Mouse (Mus musculus) retina, postnatal 1 day (tissue): ENCODE measurements at regions not wholly inside any gene's neighbourhood (a gene's known extent, or its start where the extent isn't known, plus 50 kb on each side); places are given as distances from the start of the nearest gene placed in this dataset.
A peak's percentile ranks its signal among the peaks of the same experiment; 100 is the strongest.
"Not testable (repeated sequence)": the region's sequence is repeated elsewhere in the genome, so short reads cannot be mapped to it uniquely, and the experiment has no call there.

ENCODE experiments used
- DNase-seq: peaks from one replicate; pipeline ENCODE4 v3.0.0-alpha.2; 2012

GRCm38 (mm10) chrX:12296264-12297053 lies 136.3 kb upstream of the Bcor start:
- DNase-seq, result no peak

- no peak for DNase-seq
These were observed 138.5 kb upstream of the Bcor start for GRCm38 (mm10) chrX:12298609-12299008.

- DNase-seq, result no peak
These were observed 139.1 kb upstream of the Bcor start for GRCm38 (mm10) chrX:12299236-12299635.

- DNase-seq, result no peak
These were observed 144.5 kb upstream of the Bcor start for GRCm38 (mm10) chrX:12304678-12305077.

- DNase-seq, result no peak
These were observed 146.8 kb upstream of the Bcor start for GRCm38 (mm10) chrX:12306940-12307339.

GRCm38 (mm10) chrX:12312534-12312933 lies 152.4 kb upstream of the Bcor start:
- no peak for DNase-seq

GRCm38 (mm10) chrX:12315658-12316057 lies 155.5 kb upstream of the Bcor start:
- no peak for DNase-seq

- not testable (repeated sequence) for DNase-seq
These were observed 157.3 kb upstream of the Bcor start for GRCm38 (mm10) chrX:12317488-12317887.

- DNase-seq, result no peak
These were observed 158.9 kb upstream of the Bcor start for GRCm38 (mm10) chrX:12318848-12319651.

- no peak for DNase-seq
These were observed 162.3 kb upstream of the Bcor start for GRCm38 (mm10) chrX:12322453-12322852.

GRCm38 (mm10) chrX:12323268-12323667 lies 163.1 kb upstream of the Bcor start:
- DNase-seq, result no peak

GRCm38 (mm10) chrX:12323812-12324211 lies 163.7 kb upstream of the Bcor start:
- no peak for DNase-seq

- no peak for DNase-seq
These were observed 167.3 kb upstream of the Bcor start for GRCm38 (mm10) chrX:12327464-12327863.

GRCm38 (mm10) chrX:12340561-12340960 lies 180.4 kb upstream of the Bcor start:
- no peak for DNase-seq

GRCm38 (mm10) chrX:12341356-12341965 lies 181.3 kb upstream of the Bcor start:
- peak; percentile 7 for DNase-seq

- DNase-seq, result no peak
These were observed 184.8 kb upstream of the Bcor start for GRCm38 (mm10) chrX:12344805-12345555.

- no peak for DNase-seq
These were observed 186.7 kb upstream of the Bcor start for GRCm38 (mm10) chrX:12346856-12347255.

- peak; percentile 16 for DNase-seq
These were observed 188.0 kb upstream of the Bcor start for GRCm38 (mm10) chrX:12348117-12348516.

- DNase-seq, result no peak
These were observed 194.7 kb upstream of the Bcor start for GRCm38 (mm10) chrX:12354875-12355274.

- no peak for DNase-seq
These were observed 197.9 kb upstream of the Bcor start for GRCm38 (mm10) chrX:12358026-12358425.

GRCm38 (mm10) chrX:12365582-12366323 lies 205.6 kb upstream of the Bcor start:
- DNase-seq, result no peak

GRCm38 (mm10) chrX:12366801-12367200 lies 206.6 kb upstream of the Bcor start:
- DNase-seq, result no peak
